Mouse (Mus musculus): Measurements from ENCODE around the gene Nanos3.

GRCm38 (mm10) chr8:84217206-84217605 is 32.2 kb upstream of the Nanos3 start:
- TF ChIP-seq CTCF (IDR thresholded peaks at IDR 0.05) (no peak), EP300 (IDR thresholded peaks at IDR 0.05) (no peak)
